Mouse (Mus musculus) cerebellum, adult 9-10 months (tissue): ENCODE measurements around the gene Acp5.

Experiments
- DNase-seq: peaks from one replicate; pipeline ENCODE4 v3.0.0; 2022

The Acp5 gene

DNA sequence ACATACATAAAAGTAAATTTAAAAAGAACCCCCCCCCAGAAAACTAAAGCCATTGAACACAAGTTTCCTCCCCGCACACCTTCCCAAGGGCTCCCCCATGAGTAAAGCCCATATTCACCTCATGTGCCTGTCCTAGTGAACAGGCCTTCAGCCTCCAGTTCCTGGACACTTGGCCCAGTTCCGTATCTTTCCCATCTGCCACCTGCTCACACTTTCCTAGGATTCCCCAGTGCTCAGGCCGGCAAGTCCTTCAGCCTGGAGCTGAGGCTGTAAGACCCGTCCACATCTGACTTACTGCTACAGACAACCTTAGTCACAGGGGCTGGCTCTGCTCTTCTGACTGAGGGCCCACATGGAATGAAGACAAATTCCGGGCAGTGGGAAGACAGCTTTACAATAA, 4.2 kb upstream of the Acp5 start:
- peak; percentile 81 for DNase-seq

DNA sequence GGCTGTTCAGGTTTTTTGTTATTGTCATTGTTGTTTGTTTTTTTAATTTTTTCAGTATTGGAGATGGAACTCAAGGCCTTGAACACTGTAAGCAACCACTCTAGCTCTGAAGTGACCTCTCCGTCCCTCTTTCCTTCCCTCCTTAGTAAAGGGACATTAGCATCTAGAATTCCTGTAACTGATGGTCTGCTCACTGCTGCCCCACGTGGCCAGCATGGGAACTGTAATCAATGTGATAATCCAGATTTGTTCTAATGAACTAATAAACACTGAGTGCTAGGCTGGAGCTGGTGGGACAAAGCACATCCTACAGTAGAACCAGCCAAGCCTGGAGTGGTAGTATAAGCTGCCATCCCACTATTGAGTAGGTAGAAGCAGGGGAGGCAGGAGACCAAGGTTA, 3.0 kb upstream of the Acp5 start:
- DNase-seq, result peak; percentile 55

DNA sequence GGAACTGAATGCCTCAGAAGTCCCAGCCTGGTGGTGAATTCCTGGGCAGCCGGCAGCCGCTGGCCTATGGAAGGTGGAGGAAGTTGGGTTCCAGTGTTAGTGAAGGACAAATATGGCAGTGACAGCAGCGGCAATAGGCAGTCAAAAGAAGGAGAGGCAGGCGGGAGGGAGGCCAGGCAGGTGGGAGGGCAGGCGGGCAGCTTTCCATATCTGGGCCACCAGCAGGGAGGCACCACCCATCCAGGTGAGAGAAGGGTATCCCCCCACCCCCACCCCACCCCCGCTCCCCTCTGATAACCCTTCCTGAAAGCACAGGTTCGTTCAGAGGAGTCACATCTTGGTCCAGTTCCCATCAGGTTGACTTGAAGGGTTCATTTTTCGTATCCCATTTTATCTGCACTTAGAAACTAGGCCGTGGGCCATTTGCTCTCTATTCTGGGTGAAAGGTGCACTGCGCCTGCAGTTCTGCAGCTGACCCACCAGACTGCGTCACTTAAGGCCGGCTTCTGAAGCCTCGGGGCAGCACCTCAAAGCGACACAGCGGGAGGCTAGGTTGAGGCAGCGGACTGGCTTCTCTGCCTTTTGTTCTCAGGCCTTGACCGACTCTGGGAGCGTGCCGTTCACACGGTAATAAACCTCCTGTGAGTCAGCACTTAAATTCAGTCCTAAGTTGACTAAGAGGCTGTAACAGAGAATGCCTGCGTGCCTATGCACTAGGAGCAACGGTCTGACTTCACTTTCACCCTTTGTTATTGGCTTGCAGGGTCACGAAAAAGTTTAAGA, 1.4 kb upstream of the Acp5 start:
- no peak for DNase-seq

DNA sequence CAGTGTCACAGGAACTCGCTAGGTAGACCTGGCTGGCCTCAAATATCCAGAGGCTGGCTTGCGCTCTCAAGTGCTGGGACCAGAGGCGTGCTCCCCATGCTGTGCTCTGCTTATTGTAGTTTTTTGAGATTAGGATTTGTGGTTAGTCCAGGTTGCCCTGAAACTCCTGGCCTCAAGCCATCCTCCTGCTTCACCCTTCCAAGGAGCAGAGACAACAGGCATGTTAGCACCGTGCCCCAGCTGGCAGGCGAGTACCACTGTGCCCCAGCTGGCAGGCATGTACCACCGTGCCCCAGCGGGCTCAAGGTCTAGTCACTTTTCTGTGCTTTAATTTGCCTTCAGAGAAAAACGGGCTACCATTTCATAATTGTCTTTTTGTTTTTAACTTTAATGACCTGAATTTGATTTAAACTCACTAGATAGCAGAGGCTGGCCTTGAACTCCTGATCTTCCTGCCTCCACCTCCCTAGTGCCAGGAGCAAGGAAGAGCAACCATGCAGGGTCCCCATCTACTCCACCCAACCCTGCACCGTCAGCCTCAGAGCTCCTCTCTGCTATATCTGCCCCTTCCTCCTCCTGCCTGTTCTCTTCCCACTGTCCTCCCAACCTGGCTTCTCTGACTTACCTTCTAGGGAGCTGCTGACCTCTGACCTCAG, 395 bp downstream of the Acp5 start:
- no peak for DNase-seq

DNA sequence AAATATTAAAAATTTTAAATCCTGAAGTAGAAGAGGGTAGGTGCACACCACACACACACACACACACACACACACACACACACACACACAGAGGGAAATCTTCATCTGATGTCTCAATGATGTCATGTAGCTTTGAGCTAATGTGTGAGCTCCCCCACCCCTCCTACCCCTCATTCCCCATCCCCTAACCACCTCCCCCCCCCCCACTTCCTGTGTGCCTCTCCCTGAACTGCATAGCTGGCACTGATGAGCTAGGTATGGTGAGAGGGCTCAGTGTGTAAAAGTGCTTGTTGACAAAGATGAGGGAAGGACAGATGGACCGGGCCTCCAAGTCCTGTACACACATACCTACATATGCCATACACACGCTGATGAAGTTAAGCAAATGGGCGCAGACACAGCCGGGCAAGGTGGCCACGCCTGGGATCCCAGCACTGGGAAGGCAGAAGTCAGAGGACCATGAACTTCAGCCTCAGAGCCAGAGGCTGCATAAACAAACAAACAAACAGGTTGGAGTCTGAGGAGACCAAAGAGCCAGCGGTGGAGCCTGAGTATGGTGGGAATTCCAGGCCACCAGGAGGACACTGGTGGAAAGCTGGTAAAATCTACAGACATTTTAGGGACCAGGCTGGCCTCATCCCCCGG, 1.1 kb downstream of the Acp5 start:
- DNase-seq, result no peak

DNA sequence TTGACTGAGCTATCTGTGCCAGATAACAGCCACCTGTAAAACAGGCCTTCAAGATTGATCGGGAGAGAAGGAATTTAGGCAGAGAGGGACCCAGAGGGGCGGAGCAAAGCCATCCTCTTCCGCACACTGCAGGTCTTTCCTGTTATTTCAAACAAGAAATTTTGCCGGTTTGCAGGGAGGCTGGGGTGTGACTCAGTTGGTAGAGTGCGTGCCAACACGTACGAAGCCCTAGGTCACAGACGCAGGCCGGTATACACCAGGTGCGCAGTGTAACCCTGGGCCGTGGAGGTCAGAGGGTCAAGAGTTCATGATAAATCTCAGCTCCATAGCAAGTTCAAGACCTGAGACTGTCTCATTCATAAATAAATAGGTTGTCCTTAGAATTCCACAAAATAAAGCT, 3.3 kb downstream of the Acp5 start:
- no peak for DNase-seq

DNA sequence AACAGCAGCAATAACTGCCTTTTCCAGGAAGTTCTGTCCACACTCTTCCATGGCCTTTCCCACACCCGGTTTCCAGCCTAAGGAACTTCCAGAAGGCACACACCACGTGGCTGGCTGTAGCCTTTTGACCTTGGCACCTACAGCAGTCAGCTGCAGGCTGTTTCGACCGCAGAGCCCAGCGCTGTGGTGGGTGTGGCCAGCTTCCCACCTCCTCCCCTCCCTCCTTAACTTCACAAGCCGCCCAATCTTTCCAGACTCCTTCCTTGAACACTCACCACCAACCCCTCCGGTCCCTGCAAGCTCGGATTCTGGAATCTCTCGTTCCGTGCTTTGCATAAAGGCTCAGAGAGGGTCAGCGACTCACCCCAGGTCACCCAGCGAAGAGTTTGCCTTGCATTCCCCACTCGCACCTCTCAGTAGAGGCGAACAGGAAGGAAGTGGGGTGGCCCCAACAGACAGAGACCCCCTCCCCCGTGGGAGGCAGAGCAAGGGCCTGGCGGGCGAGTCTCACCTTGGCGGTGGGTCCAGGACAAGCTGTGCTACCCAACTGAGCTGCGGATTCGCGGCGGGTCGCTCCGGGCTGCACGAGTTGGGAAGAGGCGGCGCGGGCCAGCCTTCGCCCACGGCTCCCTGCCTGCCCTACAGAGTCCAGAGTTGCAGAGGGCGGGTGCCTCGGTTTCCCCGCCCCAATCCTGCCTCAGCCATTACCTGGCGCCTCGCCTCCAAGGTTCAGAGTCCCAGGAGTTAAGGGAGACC, 4.1 kb downstream of the Acp5 start:
- no peak for DNase-seq

DNA sequence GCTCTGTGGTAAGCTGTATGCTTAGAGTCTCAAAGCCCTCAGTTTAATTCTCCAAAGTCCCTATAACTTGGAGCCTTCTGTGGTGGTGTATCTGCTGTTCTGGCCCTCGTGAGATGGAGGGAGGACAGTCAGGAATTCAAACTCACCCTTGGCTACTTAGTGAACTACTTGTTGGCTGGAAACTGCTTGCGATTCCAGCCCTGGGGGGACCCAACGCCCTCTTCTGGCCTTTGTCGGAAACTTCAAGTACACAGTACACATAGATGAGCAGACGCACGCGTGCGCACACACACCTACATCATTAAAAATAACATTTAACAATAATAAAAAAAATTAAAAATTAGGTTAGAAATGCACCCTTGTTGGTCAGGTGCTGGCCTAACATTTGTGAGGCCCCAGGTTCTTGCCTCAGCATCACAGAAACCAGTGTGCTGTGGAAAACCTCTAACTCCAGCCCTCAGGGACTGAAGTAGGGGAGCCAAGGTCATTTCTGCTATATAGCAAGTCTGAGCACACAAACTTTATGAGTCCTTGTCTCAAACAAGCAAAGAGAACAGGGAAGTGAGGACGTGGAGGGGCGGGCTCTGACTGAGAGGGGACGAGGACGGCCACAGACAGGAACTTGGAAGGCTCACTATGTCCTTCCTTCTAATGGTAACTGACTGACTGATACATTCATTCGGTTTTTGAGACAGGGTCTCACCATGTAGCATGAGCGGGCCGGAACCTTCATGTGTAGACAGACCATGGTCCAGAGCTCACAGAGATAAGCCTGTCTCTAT, 10.1 kb downstream of the Acp5 start:
- no peak for DNase-seq

DNA sequence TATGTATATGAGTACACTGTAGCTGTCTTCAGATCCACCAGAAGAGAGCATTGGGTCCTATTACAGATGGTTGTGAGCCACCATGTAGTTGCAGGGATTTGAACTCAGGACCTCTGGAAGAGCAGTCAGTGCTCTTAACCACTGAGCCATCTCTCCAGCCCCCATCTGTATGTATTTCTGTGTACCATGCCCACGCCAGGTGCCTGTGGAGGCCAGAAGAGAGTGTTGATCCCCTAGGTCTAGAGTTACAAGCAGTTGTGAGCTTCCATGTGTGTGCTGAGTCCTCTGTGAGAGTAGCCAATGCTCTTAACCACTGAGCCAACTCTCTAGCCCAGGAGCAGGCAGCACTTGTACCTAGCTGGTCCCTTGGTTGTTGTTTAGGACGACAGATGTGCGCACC, 11.3 kb downstream of the Acp5 start:
- DNase-seq, result no peak

DNA sequence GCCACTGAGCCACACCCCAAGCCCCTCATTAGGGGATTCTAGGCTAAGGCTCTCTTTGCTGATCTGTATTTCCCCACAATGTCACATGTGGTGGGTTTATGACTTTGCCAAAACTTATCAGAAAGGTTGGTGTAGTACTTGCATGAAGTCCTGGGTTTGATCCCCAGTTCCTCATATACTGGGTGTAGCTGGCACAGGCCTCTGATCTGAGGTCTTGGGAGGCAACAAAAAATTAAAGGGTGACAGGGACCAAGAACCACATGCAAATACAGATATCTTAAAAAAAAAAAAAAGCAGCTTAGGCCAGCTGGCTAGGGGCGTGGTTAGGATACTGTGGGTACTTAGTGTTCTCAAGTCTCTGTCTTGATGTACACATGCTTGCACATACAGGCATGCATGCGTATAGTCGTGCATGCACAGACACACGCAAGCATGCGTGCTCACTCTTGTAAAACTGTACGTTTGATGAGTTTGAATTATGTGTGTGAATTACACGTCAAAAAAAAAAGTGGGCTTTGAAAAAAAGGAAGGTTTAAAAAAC, 12.4 kb downstream of the Acp5 start:
- no peak for DNase-seq

DNA sequence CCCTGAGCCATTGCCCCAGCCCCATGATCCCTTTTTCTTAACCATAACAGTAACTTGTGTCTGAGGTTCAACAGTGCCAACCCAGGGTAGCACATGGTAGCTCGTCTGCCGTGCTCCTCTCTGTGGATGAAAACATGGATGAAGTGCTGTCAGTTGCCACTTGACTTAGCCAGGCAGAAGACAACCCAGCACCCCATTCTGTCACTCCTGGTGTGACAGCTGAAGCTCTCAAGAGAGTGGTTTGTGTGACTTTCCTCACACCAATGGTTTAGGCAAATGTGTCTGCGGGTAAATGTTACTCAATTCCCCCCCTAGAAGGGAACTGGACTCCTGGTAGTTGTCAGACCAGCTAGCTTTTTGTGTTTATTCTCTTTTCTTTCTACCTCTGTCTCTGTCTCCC, 13.5 kb downstream of the Acp5 start:
- DNase-seq, result no peak

DNA sequence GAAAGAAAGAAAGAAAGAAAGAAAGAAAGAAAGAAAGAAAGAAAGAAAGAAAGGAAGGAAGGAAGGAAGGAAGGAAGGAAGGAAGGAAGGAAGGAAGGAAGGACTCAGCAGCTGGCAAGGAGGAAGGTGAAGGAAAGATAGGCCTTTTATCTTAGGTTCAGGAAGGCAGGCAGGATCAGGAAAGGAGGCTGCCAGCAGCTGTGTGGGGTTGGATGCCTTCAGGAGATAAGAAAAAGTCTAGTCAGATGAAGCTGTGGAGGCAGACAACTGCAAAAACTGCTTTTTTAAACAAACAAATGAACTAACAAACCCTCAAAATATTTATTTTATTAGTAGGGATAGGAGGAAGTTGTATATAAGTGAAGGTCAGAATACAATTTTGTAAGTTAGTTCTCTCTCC, 14.0 kb downstream of the Acp5 start:
- no peak for DNase-seq

DNA sequence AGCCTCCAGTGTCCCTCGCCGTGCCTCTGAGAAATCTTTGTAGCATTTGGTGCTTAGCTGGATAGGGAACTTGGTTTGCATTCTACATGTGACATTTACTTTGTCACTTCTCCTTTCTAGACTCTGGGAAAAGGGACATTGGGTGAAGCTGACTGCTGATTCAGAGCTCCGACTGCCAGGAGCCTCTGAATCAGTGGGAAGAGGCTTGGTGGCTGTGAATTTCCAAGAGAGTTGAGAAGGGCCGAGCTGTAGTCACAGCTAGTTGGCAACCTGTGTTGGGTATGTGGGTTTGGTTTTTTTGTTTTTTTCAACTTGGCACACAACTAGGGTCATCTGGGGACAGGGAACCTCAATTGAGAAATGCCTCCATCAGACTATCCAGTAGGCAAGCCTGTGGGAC, 16.0 kb downstream of the Acp5 start:
- no peak for DNase-seq

DNA sequence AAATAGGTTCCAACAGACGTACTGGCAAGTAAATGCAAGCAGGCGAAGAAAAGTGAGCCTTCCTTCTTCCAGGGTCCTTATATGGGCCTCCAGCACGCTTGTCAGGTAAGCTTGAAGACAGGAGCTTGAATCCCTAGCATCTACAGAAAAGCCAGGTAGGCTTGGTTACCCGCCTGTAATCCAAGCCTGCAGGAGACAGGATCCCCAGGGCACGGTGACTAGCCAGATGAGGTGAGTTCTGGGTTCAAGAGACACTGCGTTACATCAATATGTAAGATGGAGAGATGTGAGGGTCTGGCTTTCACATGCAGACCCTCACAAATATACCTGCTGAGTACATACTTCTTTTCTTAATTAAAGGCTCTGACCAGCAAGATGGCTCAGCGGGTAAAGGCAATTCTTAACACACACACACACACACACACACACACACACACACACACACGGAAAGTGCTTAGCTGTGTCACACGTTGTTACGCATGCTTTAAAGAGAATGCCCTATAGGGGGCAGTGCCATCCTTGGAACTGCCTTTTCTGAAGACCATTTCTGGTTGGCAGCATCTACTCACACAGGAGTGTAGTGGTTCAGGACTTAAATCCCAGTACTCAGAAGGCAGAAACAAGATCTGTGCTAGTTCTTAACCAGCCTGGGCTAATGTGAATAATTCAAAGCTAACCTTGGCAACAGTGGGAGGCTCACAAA, 17.6 kb downstream of the Acp5 start:
- DNase-seq, result peak; percentile 85

DNA sequence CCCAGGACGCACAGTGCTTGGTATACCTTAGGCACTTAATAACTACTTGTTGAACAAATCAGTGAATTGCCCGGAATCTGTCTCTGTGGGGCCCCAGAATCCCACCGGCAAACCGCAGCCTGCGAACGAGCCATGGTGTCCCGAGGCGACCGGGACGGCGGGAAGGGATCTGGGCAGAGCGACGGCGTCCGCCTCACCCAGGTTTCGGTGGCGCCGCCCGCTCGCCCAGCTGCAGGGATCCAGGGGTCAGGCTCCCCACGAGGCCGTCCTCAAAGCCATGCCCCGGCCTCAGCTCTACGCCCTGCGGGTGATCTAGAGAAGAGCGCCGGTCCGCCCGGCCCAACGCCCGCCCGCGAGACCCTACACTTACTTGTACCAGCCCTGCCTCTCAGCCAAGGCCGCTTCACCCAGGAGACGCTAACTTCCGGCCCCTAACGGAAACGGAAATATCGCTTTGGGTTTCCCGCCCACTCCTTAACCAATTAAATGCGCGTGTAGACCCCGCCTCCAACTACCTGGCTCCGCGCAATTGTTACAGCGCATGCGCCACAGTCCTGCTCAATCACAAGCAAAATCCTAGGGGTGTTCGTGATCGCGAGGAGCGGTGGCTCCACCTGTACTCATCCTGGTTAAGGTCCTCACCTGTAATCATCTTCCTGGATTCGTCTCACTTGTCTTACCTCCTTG, 18.6 kb downstream of the Acp5 start, which contains the start of gene Elof1:
Elof1 (minus strand) TSS at position 433 of the 687 bp plus-strand sequence.
- peak; percentile 98 for DNase-seq

DNA sequence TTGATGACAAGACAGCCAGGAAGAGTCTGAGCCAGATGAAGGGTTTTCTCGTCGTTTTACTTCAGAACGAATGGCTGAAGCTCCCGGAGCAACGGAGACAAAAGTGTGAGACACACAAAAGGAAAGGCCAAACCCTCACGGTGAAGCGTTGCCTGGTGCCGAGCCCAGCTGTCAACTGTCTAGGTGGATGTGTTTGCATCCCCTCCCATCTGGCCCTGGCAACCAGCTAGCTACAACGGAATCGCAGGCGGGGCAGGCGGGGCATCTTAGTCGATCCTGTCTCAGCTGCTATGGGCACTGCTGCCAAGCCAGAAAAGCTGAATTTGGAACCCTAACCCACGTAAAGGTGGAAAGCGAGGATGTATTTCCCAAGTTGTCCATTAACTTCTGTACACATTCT, 19.4 kb downstream of the Acp5 start:
- DNase-seq, result no peak

DNA sequence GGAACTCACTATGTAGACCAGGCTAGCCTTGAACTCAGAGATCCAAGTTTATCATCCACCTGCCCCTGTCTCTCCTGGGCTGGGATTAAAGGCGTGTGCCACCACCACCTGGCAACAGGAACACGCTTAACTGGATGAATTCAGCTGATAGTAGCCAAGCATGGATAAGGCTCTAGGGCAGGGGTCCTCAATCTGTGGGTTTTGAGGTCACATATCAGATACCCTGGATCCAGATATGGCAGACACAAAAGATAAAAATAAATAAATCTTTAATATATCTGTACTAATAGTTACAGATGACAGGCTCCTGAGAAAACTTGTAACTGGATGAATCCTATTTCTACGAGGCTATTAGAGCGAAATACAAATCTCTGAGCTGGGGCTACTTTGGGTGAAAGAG, 19.9 kb downstream of the Acp5 start:
- no peak for DNase-seq

DNA sequence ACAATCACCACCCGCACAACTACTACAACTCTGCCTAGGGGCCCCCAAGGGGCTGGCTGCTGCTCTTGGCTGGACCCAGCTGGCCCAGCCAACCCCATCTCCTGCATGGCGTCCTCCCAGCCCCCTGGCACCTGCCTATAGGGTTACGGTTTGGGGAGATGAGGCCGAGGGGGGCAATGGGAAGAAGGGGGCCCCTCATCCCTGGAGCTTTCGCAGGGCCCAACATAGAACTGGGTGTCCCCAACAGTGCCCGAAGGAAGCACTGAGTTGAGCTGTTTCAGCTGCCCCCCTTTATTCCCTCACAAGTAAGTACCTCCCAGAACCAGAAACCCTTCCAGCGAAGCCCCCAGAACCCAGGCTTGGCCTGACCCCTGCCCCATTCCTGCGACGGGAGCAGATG, 27.3 kb downstream of the Acp5 start:
- no peak for DNase-seq

DNA sequence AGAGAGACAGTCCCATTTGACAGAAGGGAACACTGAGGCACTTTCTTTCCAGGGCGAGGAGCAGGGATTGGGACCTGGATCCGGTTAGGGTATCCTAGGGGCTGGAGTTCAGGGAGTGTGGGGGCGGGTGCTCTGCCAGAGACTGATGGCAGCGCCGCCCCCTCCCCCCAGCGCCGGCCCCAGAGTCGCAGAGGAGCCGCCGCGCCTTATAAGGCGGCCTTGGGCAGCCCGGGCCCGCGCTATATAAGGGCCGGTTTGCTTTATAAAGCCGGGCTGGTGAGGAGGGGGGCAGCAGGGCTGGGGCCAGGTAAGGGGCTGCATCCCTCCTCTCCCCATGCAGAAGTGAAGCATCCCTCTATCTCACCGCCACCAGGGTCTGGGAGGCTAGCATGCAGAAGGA, 35.6 kb downstream of the Acp5 start:
- no peak for DNase-seq

DNA sequence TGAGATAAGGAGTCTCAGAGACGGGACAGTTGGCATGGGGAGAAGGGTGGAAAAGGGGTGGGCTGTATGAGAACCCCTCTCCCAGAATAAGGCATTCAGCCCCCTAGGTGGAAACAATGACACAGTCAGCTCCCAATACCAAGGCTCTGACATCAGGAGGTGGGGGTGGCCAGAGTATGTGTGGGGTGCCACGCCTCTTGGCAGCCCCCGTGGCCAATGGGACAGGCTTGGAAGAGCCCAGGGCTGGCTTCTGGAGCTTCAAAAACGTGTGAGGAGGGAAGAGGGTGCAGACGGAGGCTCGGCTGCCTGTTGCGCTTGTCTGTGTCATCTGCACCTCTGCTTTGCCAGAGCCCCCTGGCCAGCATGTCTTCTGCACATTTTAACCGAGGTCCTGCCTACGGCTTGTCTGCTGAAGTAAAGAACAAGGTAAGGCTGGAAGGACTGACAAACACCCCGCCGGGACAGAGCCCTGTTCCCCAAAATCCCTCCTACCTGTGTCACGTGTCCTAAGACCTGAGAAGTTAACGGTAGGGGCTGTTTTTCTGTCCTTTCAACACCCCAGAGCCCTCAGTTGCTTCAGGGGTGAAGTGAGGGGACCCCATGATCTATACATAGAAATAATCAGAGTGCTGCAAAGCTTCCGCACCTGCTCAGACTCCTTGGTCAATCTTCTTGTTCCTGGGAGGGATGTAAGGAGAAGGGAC, 36.4 kb downstream of the Acp5 start, which contains the start of gene Cnn1:
Cnn1 (plus strand) TSS at position 224 of the 704 bp plus-strand sequence.
- no peak for DNase-seq
